Mouse (Mus musculus) CH12F3 (cell line): ENCODE results near the gene Mphosph9.
"Not testable (repeated sequence)": the region's sequence is repeated elsewhere in the genome, so short reads cannot be mapped to it uniquely, and the experiment has no call there.

Experiments
- in situ Hi-C: fragments of 300-500 bp; cut with MboI; formaldehyde crosslinking; loops from 2 replicates; pipeline ENCODE4 v1.14.3; 2020; ENCODE audit warnings: low sequenced_read_pairs

The Mphosph9 gene

GRCm38 (mm10) chr5:124217566-124218249, 110.1 kb downstream of the Mphosph9 start:
- in situ Hi-C loops = no loop called here

DNA sequence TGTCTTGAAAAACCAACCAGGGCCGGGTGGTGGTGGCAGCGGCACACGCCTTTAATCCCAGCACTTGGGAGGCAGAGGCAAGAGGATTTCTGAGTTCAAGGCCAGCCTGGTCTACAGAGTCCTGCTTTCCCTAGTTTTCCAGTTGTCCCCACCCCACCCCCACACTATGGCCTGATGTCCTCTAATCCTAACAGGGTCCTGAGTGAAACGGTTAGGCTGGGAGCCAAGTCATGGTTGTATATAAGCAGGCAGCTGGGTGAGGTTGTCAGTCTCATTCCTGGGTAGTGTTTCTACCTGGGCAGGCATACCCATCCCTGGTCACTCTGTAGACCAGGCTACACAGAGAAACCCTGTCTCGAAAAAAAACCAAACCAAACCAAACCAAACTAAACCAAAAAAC, 110.7 kb downstream of the Mphosph9 start:
- in situ Hi-C loops = not testable (repeated sequence)

GRCm38 (mm10) chr5:124216403-124216802, 111.4 kb downstream of the Mphosph9 start:
- in situ Hi-C loops = no loop called here

DNA sequence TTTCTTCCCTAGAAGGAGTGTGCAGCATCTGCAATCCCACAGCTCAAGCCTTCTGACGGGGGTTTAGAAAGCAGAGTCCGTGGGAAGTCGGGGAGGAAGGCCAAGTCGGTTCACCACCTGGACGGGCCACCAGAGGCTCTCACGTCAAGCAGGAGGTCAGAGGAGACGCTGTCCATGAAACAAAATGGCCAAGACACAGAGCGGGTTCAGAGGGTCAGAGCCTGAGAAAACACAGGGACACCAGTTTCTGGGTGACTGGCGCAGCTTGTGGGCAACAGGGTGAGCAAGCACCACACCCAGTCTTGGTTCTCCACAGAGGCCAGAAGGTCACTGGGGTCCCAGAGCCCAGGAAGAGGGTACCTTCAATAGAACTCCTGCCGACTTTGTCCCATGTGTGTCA, 112.1 kb downstream of the Mphosph9 start:
- in situ Hi-C loops = no loop called here

DNA sequence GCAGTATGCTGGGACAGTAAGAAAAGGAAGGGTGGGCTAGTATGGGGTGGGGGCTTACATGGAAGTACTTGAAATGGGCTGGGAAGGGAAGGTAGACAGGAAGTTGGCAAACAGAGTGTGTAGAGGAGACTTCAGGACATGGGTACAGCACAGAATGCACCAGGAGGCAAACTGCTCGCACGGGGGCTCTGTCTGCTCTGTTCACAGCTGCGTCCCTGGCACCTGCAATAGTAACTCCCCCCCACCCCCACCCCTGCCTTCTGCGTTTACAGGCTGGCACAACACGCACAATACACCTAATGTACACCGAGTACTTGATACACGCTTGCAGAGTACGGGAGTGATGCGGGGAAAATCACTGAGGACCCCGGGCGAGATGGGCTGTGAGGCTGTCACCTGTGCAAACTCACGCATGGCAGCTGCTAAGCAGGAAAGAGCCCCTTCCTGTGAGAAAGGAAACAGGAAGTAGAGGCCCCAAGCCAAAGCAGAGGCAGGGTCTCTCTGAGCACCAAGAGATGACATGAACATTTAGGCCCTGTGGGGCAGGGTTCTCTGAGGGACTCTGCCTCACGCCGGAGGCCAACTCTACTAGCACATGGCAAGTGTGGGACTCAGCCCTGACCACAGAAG, 113.1 kb downstream of the Mphosph9 start:
- in situ Hi-C loops = no loop called here

DNA sequence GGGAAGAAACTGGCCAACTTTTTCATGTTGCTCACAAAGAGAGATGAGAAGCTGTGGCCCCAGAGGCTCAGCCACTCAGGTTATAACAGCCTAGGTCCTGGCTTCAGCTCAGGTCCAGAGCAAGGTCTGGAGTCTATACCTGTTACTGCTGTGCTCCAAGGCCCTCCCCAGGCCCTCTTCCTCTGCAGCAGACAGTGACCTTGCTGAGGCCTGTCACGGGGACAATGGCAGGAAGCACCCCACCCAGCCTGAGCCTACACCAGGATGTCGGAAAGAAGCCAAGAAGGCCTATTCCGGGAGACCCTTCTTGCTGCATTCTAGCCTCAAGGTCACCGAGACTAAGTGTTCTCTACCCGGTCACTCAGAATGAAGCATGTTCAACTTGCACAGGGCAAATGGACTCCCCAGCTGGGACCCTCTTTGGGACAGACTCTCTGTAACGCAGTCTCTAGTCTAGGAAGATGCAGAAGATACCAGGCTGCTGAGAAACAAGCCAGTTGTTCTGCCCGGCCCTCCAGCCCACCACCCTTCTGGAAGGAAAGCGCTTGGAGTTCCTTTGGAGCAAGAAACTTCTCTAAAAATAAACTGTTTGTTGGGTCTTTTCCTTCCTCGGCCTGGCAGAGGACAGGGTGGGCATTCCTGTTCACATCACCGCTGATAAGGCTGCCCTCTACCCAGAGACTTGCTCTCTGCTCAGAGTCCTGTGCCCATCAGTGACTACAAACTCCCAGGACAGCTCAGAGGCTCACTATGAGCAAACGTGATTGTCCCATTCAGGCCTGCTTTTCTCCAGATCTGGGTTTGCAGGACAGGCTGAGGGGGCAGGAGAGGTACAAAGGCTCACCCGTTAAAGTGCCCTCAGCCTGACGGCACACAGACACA, 113.9 kb downstream of the Mphosph9 start:
- in situ Hi-C loops = no loop called here

GRCm38 (mm10) chr5:124211669-124212068, 116.1 kb downstream of the Mphosph9 start:
- in situ Hi-C loops = no loop called here

GRCm38 (mm10) chr5:124211234-124211633, 116.5 kb downstream of the Mphosph9 start:
- in situ Hi-C loops = no loop called here

DNA sequence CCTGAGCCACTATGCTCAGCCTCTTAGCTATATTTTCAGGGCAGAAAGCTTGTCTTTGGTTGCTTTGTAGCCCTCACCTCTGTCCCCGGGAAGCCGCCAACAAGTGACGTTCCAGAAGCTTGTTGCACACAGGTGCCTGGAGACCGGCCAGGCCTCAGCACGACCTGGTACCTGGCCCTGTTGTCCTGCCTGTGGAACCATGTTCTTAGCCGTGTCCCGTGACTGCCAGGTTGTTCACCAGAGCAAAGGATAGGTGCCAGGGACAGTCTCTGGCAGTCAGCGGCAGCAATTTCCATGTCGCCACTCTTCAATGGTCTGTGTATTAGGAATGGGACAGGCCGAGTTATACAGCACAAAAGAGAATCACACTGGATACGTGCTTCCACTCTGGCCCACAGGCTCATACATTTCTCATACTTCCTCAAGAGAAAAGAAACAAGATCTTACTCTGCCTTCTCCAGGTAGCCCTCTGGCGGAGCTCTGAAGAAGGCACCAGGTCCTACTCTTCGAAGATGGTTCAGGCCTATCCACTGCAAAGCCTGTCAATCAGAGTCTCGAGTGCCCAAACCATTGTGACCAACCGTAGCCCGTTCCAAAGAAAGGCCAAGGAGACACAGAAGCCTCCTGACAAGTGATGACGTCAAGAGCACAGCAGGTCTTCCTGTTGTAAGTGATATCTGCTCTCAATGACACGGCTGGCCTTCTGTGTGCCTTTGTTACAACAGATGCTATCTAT, 117.3 kb downstream of the Mphosph9 start:
- in situ Hi-C loops = no loop called here

DNA sequence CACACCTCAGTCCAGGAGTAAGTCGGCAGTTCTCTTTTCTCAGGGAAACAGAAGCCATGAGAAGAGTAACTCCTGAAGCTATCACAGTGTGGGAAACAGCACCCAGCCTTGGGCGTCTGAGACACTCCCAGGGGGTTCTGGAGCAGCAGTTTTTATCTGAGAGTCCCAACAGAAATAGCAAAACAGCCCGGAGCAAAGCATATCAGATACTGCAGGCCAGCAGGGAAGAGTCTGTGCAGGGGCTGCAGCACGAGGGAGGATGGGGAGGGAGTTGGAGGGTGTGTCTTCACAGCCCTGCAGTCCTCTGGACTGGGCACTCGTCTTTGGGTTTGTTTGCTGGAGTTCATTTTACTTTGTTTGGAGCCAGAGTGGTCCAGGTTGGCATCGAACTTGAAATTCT, 117.9 kb downstream of the Mphosph9 start:
- in situ Hi-C loops = no loop called here

DNA sequence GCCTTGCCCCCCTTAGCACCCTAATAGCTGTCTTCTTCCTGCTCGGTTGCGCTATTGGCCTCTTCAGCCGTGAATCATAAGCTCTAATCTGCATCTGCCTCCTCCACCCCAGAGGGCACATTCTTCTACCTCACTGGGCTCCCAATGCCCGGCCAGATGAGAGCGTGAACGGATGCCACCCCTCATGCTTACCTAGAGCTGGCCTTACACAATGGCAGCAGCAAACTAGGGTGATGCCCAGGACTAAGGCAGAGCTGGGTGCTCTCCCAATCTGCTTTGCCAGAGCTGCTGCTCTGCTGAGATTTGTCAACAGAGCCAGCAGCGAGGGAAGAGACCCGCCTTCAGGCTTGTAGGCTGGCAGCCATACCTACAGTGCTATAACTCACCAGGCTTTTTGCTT, 119.7 kb downstream of the Mphosph9 start:
- in situ Hi-C loops = no loop called here

GRCm38 (mm10) chr5:124206481-124207038, 121.2 kb downstream of the Mphosph9 start:
- in situ Hi-C loops = no loop called here

DNA sequence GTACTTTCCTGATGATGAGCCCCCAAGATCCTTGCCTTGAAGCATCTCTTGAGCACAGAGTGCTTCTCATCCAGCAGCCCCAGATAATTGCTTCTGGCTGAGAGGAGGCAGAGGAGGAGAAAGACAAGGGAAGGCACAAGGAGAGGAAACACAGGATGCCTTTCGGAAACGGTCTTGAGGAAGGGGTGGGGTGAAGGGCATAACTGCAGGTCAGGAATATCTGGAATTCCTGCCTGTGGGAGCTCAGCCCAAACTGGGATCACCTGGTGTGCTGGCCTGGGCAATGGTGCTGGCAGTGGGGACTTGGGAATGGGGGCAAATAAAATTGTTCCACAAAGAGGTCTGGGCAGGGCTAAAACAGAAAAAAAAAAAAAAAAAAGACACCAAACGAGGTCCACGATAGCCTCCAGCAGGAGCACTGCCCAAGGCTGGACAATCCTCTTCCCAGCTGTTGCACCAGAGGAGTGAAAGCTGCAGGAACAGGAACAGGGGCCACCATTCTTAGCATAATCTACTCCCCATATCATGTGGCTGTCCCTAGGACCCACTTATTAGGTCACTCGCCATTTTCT, 121.9 kb downstream of the Mphosph9 start:
- in situ Hi-C loops = no loop called here

DNA sequence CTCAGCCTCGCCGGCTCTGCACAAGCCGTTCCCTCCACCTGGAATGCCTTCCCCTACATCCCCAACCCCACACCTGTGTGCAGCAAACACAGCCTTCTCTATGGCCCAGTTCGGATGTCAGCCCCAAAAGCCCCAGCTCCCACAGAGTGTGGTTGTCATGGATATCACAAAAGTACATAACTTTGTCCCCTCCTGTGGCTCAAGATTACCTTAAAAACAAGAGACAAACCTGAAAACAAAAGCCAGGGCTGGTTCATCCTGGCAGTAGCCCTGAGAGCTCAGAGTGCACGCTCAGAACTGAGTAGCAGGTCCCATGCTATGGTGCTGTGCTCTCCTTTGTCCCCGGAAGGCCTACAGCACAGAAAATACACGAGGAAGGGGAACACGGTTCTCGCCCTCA, 122.6 kb downstream of the Mphosph9 start:
- in situ Hi-C loops = no loop called here

DNA sequence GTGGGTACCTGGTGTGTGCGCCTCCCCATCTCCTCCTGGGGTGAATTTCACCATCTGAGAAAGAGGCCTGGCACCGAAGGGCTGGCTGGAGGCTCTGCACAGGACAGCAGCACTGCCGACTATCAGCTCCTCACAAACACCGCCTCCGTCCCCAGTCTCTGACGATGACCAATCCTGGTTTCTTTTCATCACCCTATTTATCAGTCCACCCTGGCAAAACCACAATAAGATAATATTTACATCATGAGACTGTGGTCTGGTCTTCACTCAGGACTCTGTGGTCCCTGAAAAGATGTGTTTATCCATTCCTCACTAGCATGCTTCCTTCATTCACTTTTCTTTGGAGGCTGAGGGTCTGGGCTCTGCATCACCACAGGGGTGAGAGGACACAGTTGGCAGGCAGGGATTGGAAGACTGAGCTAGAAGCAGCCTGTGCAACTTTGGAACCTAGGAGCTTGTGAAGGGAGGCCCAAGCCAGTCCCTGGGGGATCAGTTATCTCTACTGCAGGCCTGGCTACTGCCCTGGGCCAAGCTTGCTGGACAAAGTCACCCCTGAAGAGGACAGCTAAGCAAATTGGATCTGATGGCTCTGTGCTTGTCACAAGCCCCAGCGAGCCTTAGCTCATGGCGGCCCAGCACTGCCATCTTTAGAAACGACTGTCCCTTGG, 123.5 kb downstream of the Mphosph9 start:
- in situ Hi-C loops = no loop called here

DNA sequence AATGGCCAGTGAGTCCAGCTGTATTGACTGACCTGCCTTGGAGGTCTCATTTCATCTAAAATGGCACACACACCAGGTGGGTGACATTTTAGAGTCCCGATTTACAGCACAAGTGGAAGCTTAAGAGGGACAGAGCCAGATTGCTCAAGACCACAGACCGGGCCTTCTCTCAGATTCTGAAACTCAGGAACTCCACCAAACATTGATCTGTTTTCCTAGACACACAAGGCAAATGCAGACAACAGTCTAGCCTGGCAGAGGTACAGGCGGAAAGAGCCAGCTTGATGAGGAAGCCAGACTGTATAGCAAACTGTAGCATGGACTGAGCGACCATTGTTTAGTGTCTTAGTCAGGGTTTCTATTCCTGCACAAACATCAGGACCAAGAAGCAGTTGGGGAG, 124.5 kb downstream of the Mphosph9 start:
- in situ Hi-C loops = no loop called here

DNA sequence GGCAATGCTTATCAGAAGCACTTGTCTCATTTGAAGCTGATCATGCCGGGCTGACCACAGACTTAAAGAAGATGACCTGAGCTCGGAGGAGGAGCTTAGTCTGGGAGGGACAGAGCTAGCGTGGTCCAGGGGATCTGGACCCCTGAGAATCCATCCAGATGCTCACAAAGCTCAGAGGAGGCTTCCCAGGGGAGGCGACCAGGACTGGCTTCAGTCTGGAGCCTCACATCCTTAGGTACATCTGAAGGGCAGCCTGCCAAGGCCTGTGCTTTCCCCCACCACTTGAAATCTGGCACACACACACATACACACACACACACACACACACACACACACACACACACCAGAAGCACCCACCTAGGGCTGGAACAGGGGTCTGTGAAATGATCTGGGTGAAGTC, 125.7 kb downstream of the Mphosph9 start:
- in situ Hi-C loops = no loop called here

DNA sequence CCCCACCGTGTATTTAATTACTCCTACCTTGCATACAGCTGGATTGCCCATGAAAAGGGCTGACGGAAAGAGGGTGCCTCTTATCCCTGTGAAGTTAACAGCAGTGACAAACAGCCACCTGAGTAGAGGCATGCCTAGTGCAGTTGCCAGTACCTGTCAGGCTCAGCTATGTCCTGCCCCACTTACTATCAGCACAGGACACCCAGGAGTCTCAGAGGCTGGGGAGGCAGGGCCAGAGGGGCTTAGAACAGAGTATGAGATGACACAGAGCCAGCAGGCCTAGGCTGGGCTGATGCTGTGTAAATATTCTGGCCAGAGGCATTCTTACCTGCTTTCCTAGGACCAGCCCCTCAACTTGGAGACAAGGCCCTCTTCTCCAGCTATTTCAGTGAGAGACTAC, 126.2 kb downstream of the Mphosph9 start:
- in situ Hi-C loops = no loop called here
